Mouse (Mus musculus) thymus, postnatal 4 days (tissue): Measurements from ENCODE around the gene Hsbp1.

Experiments
- DNase-seq: peaks from one replicate; pipeline ENCODE4 v3.0.0; 2021

Hsbp1 gene

GRCm38 (mm10) chr8:119394097-119394496 is 49.8 kb downstream of the Hsbp1 start:
- DNase-seq: no peak

- peak; percentile 90 for DNase-seq
Measured at GRCm38 (mm10) chr8:119394524-119395026, 50.3 kb downstream of the Hsbp1 start, which contains the start of gene Mlycd. Gene Mlycd, plus strand, starts transcription at chr8:119394878.

DNA sequence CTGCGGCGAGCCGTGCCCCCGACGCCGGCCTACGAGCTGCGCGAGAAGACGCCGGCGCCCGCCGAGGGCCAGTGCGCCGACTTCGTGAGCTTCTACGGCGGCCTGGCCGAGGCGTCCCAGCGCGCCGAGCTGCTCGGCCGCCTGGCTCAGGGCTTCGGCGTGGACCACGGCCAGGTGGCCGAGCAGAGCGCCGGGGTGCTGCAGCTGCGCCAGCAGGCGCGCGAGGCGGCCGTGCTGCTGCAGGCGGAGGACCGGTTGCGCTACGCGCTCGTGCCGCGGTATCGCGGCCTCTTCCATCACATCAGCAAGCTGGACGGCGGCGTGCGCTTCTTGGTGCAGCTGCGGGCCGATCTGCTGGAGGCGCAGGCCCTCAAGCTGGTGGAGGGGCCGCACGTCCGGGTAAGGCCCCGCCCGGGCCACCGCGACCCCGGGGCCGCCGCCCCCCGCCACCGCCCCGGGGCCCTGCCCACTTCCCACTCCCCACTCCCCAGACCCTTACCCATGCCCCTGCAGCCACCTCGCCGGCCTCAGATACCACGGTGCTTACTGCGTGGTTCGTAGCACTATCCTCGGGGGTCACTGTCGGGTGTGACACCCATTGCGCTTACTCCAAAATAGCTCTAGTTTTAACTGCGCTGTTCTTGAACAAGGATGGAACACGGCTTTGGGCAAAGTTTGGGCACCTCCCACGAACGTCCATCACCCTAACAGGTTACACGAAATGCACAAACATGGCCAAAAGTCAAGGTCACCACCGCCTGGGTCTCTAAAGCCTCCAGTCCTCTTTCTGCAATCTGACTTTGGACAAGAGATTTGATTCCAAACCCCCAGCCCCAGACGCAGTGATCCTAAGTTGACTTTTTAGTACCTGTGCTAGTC is 51.0 kb downstream of the Hsbp1 start:
- DNase-seq: peak; percentile 57
